Mouse (Mus musculus) liver, adult 2 months (tissue): ENCODE data around the gene Emc3. TPM values are rescaled to one million over a fixed set of nuclear protein-coding genes. Genes with fewer than 3 reads are reported as not detected.

ENCODE experiments used
- DNase-seq: peaks from one replicate; pipeline ENCODE4 v3.0.0-alpha.2; 2011; ENCODE audit warnings: low read depth, low spot score; ENCODE audit errors: extremely low read depth
- H3K27ac ChIP-seq: fragments of 200-500 bp; replicated peaks from 2 replicates; pipeline ENCODE4 v1.5.1; 2012; ENCODE audit warnings: low read depth, mild to moderate bottlenecking, control low read depth, inconsistent platforms, low read length; ENCODE audit not compliant: insufficient read depth
- H3K27me3 ChIP-seq: fragments of 200-500 bp; 2 replicates; pipeline ENCODE4 v1.6.1; 2012; ENCODE audit warnings: mild to moderate bottlenecking, moderate library complexity, low read length, inconsistent platforms; ENCODE audit not compliant: control insufficient read depth, insufficient read depth
- H3K36me3 ChIP-seq: fragments of 200-500 bp; 2 replicates; pipeline ENCODE4 v1.6.1; 2012; ENCODE audit warnings: low read length, inconsistent platforms; ENCODE audit not compliant: control insufficient read depth, insufficient read depth
- H3K4me1 ChIP-seq: fragments of 200-500 bp; 2 replicates; pipeline ENCODE4 v1.6.1; 2011; ENCODE audit warnings: low read length; ENCODE audit not compliant: control insufficient read depth, insufficient read depth
- H3K4me3 ChIP-seq: fragments of 200-500 bp; 2 replicates; pipeline ENCODE4 v1.5.1; 2011; ENCODE audit warnings: low read depth, mild to moderate bottlenecking, control low read depth, low read length, moderate library complexity; ENCODE audit not compliant: insufficient read depth
- H3K79me2 ChIP-seq: fragments of 200-500 bp; 2 replicates; pipeline ENCODE4 v1.6.1; 2012; ENCODE audit warnings: inconsistent platforms, mild to moderate bottlenecking, low read length, moderate library complexity; ENCODE audit not compliant: control insufficient read depth, insufficient read depth
- H3K9ac ChIP-seq: fragments of 200-500 bp; 2 replicates; pipeline ENCODE4 v1.6.1; 2012; ENCODE audit warnings: low read depth, mild to moderate bottlenecking, control low read depth, inconsistent platforms, low read length
- CTCF ChIP-seq: fragments of 200-500 bp; IDR thresholded peaks from 2 replicates; pipeline ENCODE4 v1.5.1; 2011; ENCODE audit warnings: low read depth, low read length, control low read depth
- POLR2A ChIP-seq: fragments of 200-500 bp; IDR thresholded peaks from 2 replicates; pipeline ENCODE4 v1.6.1; 2011; ENCODE audit warnings: low read length, control low read depth; ENCODE audit not compliant: insufficient read depth; ENCODE audit errors: extremely low read depth
- WGBS: fragments of 180-500 bp; shearing (Covaris S2); methylation state at CpG from one replicate; pipeline ENCODE4 v1.1.7; 2018; 5-methylcytosine and 5-hydroxymethylcytosine counted together
- polyA plus RNA-seq: library from polyadenylated mRNA; depleted of rRNA; stranded (reverse); fragments of >200 nt; gene quantifications from 2 replicates; pipeline ENCODE4 v1.2.3, GENCODE M21; 2012
- total RNA-seq: library from RNA; depleted of rRNA; stranded (reverse); fragments of >200 nt; gene quantifications from 2 replicates; pipeline ENCODE4 v1.2.3, GENCODE M21; 2014

Emc3 gene
- total and polyA plus RNA-seq, 2 experiments = 31.9 to 53.5 TPM

DNA sequence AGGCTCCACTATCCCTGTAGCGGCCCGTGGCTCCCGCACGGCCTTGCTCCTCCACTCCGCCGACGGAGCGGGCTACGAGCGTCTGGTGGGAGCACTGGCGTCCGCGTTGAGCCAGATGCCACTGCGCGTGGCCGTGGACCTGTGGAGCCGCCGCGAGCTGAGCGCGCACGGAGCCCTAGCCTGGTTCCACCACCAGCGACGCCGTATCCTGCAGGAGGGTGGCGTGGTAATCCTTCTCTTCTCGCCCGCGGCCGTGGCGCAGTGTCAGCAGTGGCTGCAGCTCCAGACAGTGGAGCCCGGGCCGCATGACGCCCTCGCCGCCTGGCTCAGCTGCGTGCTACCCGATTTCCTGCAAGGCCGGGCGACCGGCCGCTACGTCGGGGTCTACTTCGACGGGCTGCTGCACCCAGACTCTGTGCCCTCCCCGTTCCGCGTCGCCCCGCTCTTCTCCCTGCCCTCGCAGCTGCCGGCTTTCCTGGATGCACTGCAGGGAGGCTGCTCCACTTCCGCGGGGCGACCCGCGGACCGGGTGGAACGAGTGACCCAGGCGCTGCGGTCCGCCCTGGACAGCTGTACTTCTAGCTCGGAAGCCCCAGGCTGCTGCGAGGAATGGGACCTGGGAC, 48.9 kb downstream of the Emc3 start:
- DNase-seq = no peak
- Histone ChIP-seq H3K27me3 (no peaks in the 10 kb centered on the region), H3K4me3 (peak overlapping the region; percentile 90), H3K36me3 (no peaks in the 10 kb centered on the region), H3K79me2 (peaks cover 5% of the 10 kb centered on the region; the same call in 1 of the 2 replicates), H3K4me1 (peaks cover 26% of the 10 kb centered on the region), H3K27ac (peak overlapping the region; percentile 89), H3K9ac (peak overlapping the region; percentile 95)
- WGBS = 1% methylated on average over 64 of the region's 65 CpGs
- TF ChIP-seq CTCF = 0 out of 2 replicates have a peak, but pooled peaks have one; percentile 21
- TF ChIP-seq POLR2A = 0 out of 2 replicates have a peak, but pooled peaks have one; percentile 77

GRCm38 (mm10) chr6:113480555-113481373, 50.7 kb downstream of the Emc3 start:
- Histone ChIP-seq H3K27ac (peak overlapping the region; percentile 89), H3K27me3 (no peaks in the 10 kb centered on the region), H3K79me2 (peaks cover 5% of the 10 kb centered on the region; the same call in 1 of the 2 replicates), H3K4me3 (no peak overlapping the region), H3K36me3 (no peaks in the 10 kb centered on the region), H3K4me1 (peaks cover 18% of the 10 kb centered on the region), H3K9ac (no peak overlapping the region)
- TF ChIP-seq CTCF (no peak), POLR2A (no peak)
- WGBS = 35% methylated on average over 18 of the region's 18 CpGs
- peak; percentile 83 for DNase-seq

GRCm38 (mm10) chr6:113478906-113479305, 52.5 kb downstream of the Emc3 start:
- Histone ChIP-seq H3K27me3 (no peaks in the 10 kb centered on the region), H3K4me1 (peaks cover 14% of the 10 kb centered on the region), H3K4me3 (no peak overlapping the region), H3K9ac (no peak overlapping the region), H3K36me3 (no peaks in the 10 kb centered on the region), H3K27ac (0 out of 2 replicates have a peak overlapping the region, but pooled peaks have one; percentile 5), H3K79me2 (peaks cover 2% of the 10 kb centered on the region; the same call in 1 of the 2 replicates)
- DNase-seq = peak; percentile 77
- WGBS = 31% methylated on average over 10 of the region's 10 CpGs
- TF ChIP-seq POLR2A (no peak), CTCF (no peak)

GRCm38 (mm10) chr6:113477353-113477752, 54.1 kb downstream of the Emc3 start:
- H3K9ac ChIP-seq = no peak overlapping the region
- no peaks in the 10 kb centered on the region for H3K27me3 ChIP-seq
- peaks cover under 1% of the 10 kb centered on the region; the same call in 1 of the 2 replicates for H3K79me2 ChIP-seq
- 83% methylated on average over 7 of the region's 7 CpGs for WGBS
- DNase-seq = no peak
- H3K27ac ChIP-seq = no peak overlapping the region
- TF ChIP-seq POLR2A (no peak), CTCF (no peak)
- peaks cover 14% of the 10 kb centered on the region for H3K4me1 ChIP-seq
- no peak overlapping the region for H3K4me3 ChIP-seq
- no peaks in the 10 kb centered on the region for H3K36me3 ChIP-seq

- Histone ChIP-seq H3K4me1 (peaks cover 7% of the 10 kb centered on the region), H3K27me3 (no peaks in the 10 kb centered on the region), H3K79me2 (peaks cover 5% of the 10 kb centered on the region; the same call in 1 of the 2 replicates), H3K4me3 (no peak overlapping the region), H3K36me3 (no peaks in the 10 kb centered on the region), H3K27ac (no peak overlapping the region), H3K9ac (no peak overlapping the region)
- no peak for DNase-seq
- 96% methylated on average over 6 of the region's 6 CpGs for whole genome bisulfite sequencing
- TF ChIP-seq CTCF (no peak), POLR2A (no peak)
Measured at GRCm38 (mm10) chr6:113473715-113474114, 57.7 kb downstream of the Emc3 start.

DNA sequence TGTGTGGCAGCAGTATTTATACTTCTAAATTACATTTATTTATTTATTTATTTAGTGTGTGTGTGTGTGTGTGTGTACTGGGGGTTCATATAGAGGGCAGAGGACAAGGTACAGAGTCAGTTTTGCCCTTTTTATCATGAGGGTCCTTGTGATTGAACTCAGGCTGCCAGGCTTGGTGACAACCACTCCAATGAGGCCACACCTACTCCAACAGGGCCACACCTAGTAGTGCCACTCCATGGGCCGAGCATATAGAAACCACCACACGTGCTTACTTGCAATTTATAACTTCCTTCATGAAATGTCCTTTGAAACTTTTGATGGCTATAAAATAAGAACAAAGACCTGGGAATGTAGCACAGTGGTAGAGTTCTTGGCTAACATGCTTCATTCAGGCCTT, 58.2 kb downstream of the Emc3 start:
- 92% methylated on average over 2 of the region's 2 CpGs for WGBS
- TF ChIP-seq POLR2A (no peak), CTCF (no peak)
- H3K4me3 ChIP-seq = no peak overlapping the region
- H3K4me1 ChIP-seq = peaks cover 7% of the 10 kb centered on the region
- no peak overlapping the region for H3K27ac ChIP-seq
- no peak overlapping the region for H3K9ac ChIP-seq
- H3K36me3 ChIP-seq = no peaks in the 10 kb centered on the region
- no peak for DNase-seq
- peaks cover 5% of the 10 kb centered on the region; the same call in 1 of the 2 replicates for H3K79me2 ChIP-seq
- no peaks in the 10 kb centered on the region for H3K27me3 ChIP-seq
